Mouse (Mus musculus): ENCODE data around the gene Pknox2.

DNA sequence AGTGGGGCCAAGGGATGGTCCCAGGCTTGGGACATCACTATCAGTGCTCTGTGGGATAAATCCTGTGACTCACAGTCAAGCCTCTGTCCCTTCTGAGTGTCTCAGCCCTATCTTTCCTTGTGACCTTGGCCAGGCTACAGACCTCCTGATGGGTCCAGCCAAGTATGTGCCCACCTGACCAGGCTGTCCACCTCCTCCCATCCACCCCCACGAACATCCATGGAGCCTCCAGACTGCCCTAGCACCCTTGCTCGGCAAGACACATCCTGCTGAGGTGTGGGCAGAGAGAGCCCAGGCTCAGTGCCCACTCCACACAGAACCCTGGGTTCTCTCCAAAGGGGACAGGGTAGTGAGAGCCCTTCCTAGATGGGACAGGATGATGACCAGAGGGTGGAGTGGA is 204.6 kb downstream of the Pknox2 start:
- TF ChIP-seq CTCF (IDR thresholded peaks at IDR 0.05; ENCODE audit: insufficient read depth, low read length): no peak
- no peak for TF ChIP-seq POLR2A (IDR thresholded peaks at IDR 0.05; ENCODE audit: borderline replicate concordance, extremely low read depth, low read depth, low read length)

Data from lung, adult 2 months (tissue).